Mouse (Mus musculus) brain, embryonic 14.5 days (tissue): Measurements from ENCODE around the gene Rrp12.

Source experiments
- CTCF ChIP-seq: fragments of 200-500 bp; IDR thresholded peaks from 2 replicates; pipeline ENCODE4 v1.5.1; 2012; ENCODE audit warnings: inconsistent platforms, mild to moderate bottlenecking, moderate library complexity, borderline replicate concordance; ENCODE audit not compliant: insufficient read depth, insufficient read length; ENCODE audit errors: extremely low read depth
- POLR2A ChIP-seq: fragments of 200-500 bp; IDR thresholded peaks from 2 replicates; pipeline ENCODE4 v1.6.1; 2012; ENCODE audit warnings: mild to moderate bottlenecking, inconsistent platforms, borderline replicate concordance; ENCODE audit not compliant: poor library complexity, insufficient read depth, insufficient read length, severe bottlenecking; ENCODE audit errors: extremely low read depth

DNA sequence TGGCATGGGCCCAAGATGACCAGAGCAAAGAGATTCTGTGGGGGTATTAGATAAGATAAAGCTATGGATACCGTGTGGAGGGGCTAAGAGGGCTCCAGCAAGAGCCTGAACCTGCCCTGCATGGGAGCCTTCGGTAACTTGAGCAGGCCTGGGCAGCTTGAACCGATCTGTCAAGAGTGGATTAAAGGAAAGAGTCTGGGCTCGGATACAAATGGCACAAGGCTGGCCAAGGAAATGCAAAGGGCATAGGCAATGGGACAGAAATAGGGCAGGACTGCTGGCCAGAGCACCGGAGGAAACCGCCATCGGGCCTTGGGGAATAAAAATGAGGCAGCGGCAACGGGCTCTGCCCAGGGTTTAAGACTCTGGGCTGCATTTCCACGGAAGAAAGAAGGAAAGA, 78.6 kb downstream of the Rrp12 start:
- TF ChIP-seq POLR2A (no peak), CTCF (no peak)
